Mouse (Mus musculus) G1E (cell line): ENCODE measurements around the gene Pdgfd.

Experiments used
- CTCF ChIP-seq: IDR thresholded peaks from 2 replicates; pipeline ENCODE4 v1.5.1; 2012; ENCODE audit warnings: low read depth, low read length, inconsistent platforms, mixed read lengths
- GATA2 ChIP-seq: IDR thresholded peaks from 2 replicates; pipeline ENCODE4 v1.6.1; 2012; ENCODE audit warnings: low read depth, low read length, inconsistent platforms, borderline replicate concordance
- TAL1 ChIP-seq: conservative IDR thresholded peaks from 2 replicates; pipeline ENCODE4 v1.6.1; 2012; ENCODE audit warnings: low read depth, low read length, inconsistent platforms, mixed read lengths

DNA sequence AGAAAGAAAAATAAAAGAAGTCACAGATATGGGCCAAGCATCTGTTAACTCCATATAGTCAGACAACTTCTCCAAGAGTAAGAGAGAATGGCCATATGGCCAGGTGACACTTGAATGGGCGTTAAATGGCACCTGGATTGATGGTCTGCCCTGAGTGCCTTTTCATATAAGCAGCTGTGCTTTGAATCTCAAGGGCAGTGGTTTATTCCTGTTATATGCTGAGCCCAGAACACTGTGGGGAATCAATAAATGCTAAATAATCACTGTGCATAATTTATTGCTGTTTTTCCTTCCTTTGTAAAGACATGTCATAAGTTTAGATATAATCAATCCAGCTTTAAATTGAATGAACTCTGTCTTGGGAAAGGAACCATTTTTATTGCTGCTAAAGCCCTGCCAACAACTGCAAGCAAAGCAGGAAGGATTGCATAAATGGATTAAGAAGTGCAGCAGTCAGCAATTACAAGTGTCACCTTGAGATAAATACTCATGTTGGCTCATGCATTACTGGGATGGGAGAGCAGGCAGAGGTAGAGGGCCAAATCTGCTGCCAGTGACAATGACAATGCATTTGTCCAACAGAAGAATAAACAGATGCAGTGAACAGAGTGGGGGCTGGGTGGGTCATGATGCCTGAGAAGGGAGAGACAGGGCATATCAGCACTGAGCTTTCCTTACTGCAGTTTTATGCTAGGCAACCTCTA, 185.0 kb downstream of the Pdgfd start:
- TF ChIP-seq CTCF (no peak), TAL1 (no peak), GATA2 (no peak)
